Mouse (Mus musculus) frontal cortex, postnatal 10 days (tissue): ENCODE data around the gene Lysmd4.

Experiments used
- DNase-seq, 2 experiments: peaks; one replicate each; pipeline ENCODE4 v3.0.0; 2022; ENCODE audit warnings: low spot score in 2 of 2, mixed read lengths in 1 of 2

Gene Lysmd4

DNA sequence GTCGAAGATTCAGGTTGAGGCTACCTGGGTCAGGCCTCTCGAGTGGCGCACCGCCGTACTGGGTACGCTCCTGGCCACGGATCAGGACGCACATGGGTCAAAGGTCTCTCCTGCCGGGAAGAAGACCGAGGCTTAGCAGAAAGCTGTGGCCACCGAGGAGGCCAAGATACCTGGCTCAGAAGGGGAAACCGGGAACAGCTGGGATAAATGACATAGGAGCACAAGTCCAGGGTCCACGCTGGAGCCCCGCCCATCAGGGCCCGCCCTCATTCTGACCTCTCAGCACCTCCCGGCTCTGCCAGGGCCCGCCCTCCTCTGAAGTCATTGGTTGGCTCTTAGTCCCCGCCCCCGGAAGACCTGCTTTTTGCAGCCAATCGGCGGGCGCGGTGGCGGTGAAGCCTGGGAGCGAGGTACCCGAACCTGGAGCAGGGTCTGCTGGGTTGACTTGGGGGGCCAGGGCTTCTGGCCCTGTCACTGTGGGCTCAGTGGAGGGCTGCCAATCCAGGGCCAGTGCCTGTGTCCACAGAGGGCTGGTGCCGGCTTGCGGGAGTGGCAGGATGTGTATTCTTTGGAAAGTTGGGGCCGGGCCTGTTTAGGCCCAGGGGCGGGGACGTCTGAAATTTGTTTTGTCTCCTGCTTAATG, at the start of gene Lysmd4:
TSS of gene Lysmd4 (plus strand) at position 325 of the 643 bp plus-strand sequence.
- DNase-seq: peak; percentile 93 to 94

DNA sequence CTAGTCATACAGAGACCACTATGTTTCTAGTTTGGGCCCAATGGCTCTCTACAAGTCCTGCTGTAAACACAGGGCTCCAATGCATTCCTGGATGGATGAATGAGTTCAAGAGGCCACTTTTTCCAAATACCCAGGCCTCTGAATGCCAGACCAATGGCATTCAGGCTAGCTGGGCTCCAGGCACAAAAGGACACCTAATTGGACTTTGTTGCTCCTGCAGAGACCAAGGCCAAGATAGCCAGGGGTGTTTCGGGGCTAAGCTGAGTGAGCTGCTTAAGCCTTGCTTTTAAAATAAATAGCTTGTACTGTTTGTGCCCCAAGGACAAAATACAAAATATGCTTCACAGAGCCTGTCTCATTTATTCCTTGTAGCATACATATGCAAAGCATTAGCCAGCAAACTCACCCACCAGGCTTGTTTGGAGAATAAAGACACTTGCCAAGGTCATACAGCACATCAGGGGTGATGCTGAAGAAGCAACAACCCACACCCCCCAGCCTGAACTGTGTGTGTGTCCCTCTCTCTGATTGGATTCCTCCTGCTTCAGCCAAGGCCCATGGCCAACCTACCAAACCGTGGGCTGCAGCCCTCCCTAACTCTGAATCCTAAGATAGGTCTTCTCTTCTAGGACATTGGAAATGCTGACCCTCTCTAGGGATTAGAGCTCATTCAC, 48.7 kb upstream of the Lysmd4 start:
- DNase-seq: no peak

DNA sequence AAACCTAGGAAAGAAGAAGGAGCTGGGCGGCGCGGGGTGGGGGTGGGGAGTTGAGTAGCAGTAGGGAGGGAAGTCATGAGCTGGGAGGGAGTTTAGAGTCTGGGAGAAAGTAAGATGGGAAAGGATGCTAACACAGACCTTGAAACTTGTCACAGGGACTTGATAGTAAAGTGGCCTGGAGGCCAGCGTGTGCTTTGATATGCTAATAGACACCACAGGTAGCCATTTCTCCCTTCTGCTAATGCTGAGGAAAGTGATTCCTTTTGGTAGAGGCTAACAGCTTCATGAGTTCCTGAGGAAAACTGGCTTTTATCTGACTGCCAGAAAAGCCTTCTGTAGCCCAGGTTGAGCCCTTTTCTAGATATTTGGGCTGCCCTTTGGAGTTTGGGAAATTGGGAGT, 38.6 kb upstream of the Lysmd4 start:
- DNase-seq: no peak

DNA sequence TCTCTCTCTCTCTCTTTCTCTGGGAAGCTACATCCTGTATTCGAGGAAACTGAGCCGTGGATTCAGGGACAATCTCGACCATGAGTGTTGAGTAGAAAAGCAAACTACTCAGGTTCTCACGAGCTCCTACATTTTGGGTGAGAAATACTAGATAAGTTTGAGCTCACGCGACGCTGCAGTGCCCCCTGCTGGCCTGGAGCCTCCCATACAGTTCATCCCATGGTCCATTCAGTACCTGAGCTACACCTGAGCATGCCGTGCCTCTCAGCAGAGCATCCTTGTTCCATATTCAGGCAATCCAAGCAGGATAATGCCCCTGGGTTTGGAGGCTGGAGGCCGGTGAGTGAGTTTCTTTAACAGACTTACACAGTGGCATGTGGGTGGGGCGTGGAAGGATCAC, 22.9 kb upstream of the Lysmd4 start:
- peak in 1 of 2 experiments; percentile 37 for DNase-seq

DNA sequence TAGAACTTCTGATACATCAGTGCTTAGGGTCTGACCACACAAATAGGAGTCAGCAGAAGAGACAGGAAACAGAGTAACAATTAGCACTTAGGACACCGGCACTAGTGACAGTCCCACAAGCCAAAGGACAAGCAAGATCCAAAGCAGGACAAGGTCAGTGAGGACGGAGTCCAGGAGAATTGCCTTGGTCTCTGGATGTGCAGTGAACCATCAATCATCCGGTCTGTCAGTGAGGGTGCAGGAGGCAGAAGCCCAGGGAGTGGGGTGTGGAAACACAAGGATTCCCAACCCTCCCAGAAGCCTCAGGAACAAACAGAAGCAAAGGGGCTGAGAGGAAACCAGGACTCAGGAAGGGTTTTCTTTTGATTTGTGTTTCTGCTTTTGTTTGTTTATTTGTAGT, 18.7 kb upstream of the Lysmd4 start:
- DNase-seq: no peak

DNA sequence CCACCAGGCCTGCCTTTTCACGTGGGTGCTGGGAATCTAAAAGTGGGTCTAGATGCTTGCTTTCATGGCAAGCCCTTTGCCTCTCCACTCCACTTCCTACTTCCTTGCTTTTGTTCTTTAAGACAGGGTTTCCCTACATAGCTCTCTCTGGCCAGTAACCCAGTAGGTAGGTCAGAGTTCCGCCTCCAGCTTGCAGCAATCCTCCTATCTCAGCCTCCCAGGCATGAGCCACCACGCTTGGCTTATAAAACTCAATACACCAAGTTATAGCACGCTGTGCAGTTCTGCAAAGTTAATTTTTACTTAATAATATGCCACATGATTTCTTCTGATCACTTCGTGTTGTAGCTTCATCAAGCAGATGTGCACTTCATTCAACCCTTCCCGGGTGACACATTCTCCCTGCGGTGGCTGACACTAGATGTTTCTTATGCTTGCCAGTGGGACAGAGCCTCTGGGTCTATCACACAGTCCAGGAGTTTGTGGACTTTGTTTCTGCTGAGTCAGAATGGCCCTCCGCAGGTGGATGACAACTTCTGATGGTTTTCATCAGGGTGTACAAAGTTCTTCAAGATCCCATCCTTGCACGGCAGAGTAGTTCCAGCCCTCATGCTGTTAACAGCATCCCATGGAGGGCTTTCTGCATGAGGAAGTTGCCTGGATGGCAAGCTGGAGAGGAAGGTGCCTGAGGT, 16.5 kb upstream of the Lysmd4 start:
- DNase-seq: no peak

DNA sequence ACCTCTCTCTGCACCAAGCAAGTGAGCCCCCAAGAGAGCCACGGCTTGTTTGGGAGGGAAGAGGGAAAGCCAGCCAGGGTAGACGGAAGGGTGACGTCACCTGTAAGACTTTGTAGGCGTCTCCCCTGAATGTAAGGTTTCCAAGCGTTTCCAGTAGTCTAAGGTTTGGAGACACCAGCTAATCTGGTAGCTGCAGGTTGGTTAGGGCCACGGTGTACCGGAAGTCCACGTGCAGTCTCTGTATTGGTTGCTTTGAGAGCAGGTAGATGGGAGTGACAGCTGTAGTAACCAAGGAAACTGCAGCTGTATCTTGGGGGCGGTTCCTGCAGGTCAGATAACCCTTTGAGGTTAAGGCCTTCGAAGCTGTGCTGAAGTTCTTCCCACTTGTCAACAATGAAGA, 15.8 kb upstream of the Lysmd4 start:
- no peak for DNase-seq

DNA sequence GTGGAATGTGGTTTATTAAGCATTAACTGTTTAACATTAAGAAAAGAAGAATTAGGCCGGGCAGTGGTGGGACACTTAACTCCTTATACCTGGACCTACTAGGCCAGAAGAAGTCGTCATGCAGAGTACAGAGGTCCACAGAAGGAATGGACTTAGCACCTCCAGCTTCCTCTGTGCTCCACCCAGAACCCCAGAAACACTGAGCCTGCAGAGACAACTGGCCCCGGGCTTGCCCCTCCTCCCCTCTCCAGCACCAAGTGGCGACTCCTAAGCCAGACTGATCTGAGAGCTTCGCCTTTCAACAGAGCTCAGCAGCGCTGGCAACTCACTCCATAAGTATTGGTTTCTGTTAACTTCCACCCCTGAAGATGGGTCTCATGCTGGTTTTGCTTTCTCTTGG, 14.6 kb upstream of the Lysmd4 start:
- DNase-seq: no peak

DNA sequence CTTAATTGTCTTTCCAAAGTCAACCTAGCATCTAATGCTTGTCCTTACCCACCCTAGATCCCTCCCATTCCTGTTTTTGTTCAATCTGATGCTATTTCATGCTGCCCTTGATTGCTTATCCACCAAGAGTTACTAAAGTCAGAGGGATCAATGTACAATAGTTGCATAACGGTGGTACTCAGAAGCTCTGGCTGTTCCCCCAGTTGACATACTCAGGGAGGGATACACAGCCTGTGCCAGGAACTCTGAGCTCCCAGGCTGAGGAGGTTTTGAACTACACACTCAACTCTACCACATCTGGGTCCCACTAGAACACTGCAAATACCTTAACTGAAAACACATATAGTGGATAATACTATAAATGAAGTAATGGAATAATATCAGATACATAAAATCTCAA, 14.0 kb upstream of the Lysmd4 start:
- DNase-seq: no peak

DNA sequence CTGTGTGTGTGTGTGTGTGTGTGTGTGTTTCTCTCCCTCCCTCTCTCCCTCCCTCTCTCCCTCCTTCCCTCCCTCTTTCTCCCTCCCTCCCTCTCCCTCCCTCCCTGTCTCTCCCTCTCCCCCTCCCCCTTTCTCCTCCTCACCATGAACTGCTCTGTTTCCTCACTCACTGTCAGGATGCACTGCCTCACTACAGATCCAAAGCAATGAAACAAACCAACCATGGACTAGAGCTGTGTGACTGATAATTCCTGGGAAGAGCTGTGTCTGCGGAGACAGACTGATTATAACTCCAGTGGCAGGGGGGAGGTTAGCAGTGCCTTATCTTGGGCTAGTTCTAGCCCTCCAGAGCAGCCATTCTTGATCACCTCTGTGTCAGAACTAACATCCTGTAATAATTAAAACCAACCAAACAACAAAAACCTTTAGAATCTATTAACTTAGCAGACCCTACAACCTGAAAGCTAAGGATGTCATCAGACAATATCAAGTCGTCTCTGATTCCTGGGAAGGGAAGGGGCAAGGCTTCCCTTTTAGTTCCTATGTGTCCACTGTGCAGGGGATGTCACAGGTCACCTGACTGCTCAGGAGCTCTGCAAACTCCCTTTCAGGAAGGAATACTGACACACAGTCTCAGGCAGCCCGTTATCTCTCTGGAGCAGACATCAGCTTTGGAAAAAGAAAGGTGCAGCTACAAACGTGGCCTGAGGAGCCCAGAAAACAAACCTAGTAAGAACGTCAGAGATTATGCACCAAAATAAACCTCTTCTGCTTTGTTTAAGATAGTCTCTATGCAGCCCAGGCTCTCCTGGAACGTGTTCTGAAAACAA, 12.1 kb upstream of the Lysmd4 start:
- no peak for DNase-seq

DNA sequence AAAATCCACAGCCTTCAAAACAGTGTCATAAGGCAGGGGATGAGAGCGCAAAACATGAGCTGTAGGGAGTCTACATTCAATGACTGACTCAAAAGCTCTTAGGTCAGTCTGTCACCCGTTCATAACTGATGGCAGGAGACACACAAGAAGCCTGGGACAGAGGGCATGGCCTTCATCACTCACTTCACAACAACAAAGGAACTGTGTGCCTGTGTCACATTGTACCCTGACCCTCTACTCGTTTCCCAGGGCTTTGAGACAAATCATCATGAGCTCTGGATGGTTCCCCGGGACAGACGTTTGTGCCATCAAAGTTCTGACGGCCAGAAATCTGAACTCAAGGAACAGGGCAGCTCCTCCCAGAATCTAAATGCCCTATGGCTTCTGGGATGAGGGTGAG, 11.0 kb upstream of the Lysmd4 start:
- no peak for DNase-seq

DNA sequence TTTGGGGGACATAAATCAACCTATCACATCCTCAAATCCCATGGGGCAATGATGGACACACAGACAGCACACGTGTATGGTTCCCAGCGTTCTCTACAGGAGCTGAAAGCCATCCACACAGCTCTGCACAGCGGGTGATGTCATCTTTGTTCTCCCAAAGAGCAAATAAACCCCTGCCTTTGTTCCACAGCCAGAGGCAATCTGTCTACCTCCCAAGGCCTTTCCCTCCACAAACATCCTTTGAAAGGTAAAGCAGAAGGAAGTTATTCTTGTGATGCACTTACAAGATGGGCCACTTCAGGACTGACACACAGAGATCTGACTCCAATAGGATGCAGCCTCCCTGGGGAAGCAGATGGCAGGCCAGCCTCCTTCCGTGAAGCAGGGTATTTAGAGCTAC, 10.4 kb upstream of the Lysmd4 start:
- no peak for DNase-seq

DNA sequence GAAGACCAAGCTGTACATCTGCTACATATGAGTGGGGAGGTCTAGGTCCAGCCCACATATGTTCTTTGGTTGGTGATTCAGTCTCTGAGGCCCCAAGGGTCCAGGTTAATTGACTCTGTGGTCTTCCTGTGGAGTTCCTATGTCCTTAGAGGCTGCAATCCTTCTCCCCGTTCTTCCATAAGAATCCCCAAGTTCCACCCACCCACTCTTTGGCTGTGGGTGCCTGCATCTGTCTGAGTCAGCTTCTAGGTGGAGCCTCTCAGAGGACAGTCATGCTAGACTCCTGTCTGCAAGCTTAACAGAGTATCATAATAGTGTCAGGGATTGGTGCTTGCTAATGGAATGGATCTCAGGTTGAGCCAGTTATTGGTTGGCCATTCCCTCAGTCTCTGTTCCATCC, 8.8 kb upstream of the Lysmd4 start:
- no peak for DNase-seq

DNA sequence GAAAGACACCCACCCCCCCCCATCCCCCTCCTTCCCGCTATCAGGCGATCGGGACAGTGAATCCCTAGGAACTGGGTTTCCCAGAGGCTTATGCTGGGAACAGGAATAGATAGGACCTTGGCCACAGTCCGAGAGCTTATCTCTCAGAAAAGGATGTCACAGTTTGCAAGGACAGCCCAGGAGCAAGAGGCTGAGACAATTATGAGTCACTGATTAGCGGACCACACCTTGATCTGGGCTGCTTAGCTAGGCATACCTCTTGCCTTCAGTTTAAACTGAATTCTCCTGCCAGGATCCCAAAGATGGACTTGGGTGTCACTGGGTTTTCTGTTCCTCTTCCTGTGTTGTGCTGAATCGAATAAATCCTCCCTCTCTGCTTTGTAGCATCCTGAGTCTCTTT, 6.0 kb upstream of the Lysmd4 start:
- DNase-seq: no peak

DNA sequence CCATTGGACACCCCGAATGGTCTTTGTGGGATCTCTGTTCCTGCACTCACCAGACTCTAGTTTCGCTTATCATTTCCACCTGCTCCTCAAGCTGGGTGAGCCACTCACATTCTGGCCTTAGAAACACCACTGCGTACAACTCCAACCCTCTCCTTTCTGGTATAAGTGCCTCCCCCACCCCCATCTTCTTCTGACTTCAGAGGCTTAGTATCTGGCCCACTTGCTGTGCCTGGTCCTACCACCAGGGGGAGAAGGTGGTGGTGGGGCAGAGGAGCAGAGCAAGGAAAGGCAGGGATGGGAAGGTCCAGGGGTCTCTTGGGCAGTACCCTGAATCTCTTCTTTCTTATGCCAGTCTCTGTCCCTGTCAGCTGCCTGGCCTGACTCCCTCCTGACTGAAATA, 5.3 kb upstream of the Lysmd4 start:
- DNase-seq: no peak

DNA sequence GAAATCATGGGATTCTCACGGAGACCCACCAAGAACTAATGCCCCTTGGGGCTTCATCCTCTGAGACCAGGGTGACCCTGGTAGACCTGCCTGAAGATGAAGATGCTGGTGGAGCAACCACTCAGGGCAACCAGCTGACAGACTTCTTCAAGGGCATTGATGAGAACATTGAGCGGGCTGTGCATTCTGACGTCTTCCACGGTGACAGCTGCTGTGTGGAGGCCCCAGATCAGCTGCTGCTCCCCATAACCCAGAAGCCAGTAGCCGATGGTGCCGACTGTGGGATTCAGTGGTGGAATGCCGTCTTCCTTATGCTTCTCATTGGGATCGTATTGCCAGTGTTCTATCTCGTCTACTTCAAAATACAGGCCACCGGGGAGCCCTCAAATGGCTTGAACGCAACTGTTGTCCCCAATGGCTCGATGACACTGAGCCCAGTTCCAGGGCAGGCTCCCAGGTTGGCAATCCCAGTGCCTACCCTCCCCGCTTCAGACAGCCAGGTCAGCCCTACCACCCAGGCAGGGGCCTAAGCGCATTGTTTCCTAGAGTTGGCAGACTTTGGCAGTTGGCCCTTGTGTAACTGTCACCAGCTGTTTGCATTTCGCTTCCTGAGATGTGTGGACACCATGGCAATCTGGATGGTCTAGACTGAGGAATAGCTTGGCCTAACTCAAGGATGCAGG, 3.7 kb downstream of the Lysmd4 start:
- no peak for DNase-seq

DNA sequence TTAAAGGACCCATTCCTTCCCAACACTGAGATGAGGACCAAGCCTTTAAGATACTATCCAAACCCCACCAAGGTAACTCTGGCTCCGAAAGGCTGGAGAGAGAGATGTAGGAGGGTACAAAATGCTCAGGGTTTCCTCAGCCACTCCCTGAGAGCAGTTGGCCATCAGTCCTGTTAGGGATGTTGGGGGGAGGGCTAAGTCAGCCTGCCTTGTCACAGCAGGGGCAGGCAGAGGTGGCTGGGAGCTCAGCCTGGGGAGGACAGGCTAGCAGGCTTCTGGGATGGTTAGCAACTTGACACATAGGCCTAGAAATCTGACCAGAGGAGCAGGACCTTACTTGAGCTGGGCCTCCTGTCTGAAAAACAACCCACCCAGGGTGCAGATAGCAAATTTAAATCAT, 5.2 kb downstream of the Lysmd4 start:
- no peak for DNase-seq

DNA sequence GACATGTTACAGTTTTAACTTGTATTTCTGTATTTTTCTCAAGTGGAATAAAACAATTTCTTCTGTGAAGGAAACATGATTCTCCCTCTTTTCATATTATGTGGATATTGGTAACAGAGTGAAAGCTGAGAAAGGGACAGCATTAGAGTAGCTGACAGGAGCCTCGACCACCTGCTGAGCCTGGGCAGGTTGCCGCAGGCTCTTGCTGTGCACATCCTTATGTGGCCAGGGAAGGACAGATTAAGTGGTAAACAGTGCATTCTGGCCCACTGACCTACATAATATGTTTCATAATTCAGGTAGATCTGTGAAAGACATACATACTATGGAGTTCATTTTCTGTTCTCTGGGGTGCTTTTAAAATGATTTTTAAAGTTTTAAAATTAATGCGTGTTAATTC, 6.0 kb downstream of the Lysmd4 start:
- no peak for DNase-seq

DNA sequence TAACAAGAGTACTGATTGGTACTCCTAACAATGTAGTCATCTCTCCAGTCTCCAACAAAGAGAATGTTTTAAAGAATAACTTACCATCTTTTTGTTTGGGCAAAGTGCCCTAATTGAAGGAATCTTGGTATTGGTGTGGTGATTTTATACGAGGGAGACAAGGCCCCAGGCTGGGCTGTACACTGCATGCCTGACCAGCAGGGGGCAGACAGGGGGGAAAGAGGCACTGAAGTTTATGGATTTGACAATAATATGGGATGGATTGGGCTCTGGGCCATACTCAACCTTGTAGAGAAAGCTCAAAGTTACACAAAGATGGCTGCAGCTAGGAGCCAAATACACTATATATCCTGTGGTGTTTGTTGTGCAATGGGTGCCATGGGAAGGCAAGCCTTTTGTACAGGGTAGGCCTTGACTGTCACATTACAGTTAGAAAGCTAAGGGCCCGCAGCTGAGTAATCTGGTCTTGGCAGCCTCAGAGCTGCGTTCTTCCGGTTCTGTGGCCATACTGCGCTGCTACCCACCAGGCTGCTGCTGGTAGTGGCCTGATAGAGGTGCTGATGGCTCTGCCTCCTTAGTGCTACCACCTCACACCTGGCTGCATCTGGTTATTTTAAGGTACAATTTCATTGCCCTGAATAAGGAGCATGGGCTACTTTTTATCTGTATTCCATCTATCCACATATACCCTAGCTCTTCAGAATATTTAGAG, 6.7 kb downstream of the Lysmd4 start:
- DNase-seq: no peak

DNA sequence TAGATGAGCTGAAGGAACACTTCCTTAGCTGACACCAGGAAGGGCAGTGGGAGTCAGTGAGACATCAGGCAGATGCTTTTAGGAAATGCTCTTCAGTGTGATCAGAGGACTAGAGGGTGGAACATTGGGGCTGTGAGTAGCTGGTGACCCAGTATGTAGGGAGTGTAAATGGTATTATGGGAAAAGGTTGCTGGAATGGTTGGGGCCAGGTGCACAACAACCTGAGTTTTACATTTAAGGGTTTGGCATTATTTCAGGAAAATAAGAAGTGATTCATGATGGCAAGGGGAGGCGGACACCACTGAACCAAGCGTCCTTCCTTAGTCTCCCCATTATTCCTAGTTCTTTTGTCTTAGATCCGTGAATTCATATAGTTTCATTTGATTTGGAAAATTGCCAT, 7.4 kb downstream of the Lysmd4 start:
- peak in 1 of 2 experiments; percentile 4 for DNase-seq

DNA sequence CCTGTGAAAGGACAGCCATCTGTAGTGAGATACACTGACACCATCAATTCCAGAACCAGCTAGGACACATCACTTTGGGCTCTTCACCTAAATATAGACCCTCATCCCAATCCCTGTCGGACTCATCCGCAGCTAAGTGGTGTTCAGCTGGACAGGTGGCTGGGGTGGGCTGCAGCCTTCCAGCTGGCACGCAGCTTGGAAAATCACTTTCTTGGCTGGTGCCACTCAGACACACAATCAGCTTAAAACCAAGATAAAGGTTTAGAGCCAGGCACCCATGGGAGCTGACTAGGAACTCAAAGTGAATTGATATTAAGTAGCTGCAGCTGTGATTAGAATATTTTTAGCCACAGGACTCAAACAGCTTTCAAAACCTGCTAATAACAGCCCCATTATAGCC, 7.9 kb downstream of the Lysmd4 start:
- peak in 1 of 2 experiments; percentile 5 for DNase-seq
